Mouse (Mus musculus): ENCODE results near the gene Rpgrip1l. TPM values are rescaled to one million over a fixed set of nuclear protein-coding genes. Genes with fewer than 3 reads are reported as not detected.

Rpgrip1l gene
- polyA plus RNA-seq, 1 experiment from 2014 or later: 14.4 TPM

- Histone ChIP-seq H3K4me1 (no peaks in the 10 kb centered on the region), H3K36me3 (0 out of 2 replicates have a peak, but pooled peaks cover 3% of the 10 kb centered on the region), H3K27me3 (no peaks in the 10 kb centered on the region), H3K4me3 (no peak overlapping the region), H3K9ac (replicated peaks) (no peak overlapping the region), H3K4me2 (replicated peaks) (no peak overlapping the region), H3K27ac (replicated peaks) (0 out of 2 replicates have a peak overlapping the region, but pooled peaks have one; percentile 6), H3K9me3 (no peaks in the 10 kb centered on the region)
- 79% methylated on average over 4 of the region's 4 CpGs for WGBS
- ATAC-seq (ENCODE audit: low FRiP score, low read depth): no peak
These were observed 94.8 kb downstream of the Rpgrip1l start for GRCm38 (mm10) chr8:91218271-91218670.

- Histone ChIP-seq H3K9me3 (no peaks in the 10 kb centered on the region), H3K4me2 (replicated peaks) (no peak overlapping the region), H3K4me3 (no peak overlapping the region), H3K27me3 (no peaks in the 10 kb centered on the region), H3K4me1 (no peaks in the 10 kb centered on the region), H3K27ac (replicated peaks) (no peak overlapping the region), H3K36me3 (0 out of 2 replicates have a peak, but pooled peaks cover 3% of the 10 kb centered on the region), H3K9ac (replicated peaks) (no peak overlapping the region)
- WGBS: 95% methylated on average over 5 of the region's 5 CpGs
- ATAC-seq (ENCODE audit: low FRiP score, low read depth): no peak
These were observed 95.8 kb downstream of the Rpgrip1l start for GRCm38 (mm10) chr8:91217062-91217905.

GRCm38 (mm10) chr8:91214287-91214686 is 98.8 kb downstream of the Rpgrip1l start:
- no peak overlapping the region for H3K9ac ChIP-seq (replicated peaks)
- H3K9me3 ChIP-seq: no peaks in the 10 kb centered on the region
- no peak overlapping the region for H3K4me3 ChIP-seq
- no peak overlapping the region for H3K4me2 ChIP-seq (replicated peaks)
- H3K36me3 ChIP-seq: 0 out of 2 replicates have a peak, but pooled peaks cover 3% of the 10 kb centered on the region
- WGBS: 76% methylated on average over 3 of the region's 3 CpGs
- H3K4me1 ChIP-seq: no peaks in the 10 kb centered on the region
- no peak overlapping the region for H3K27ac ChIP-seq (replicated peaks)
- ATAC-seq (ENCODE audit: low FRiP score, low read depth): no peak
- no peaks in the 10 kb centered on the region for H3K27me3 ChIP-seq

DNA sequence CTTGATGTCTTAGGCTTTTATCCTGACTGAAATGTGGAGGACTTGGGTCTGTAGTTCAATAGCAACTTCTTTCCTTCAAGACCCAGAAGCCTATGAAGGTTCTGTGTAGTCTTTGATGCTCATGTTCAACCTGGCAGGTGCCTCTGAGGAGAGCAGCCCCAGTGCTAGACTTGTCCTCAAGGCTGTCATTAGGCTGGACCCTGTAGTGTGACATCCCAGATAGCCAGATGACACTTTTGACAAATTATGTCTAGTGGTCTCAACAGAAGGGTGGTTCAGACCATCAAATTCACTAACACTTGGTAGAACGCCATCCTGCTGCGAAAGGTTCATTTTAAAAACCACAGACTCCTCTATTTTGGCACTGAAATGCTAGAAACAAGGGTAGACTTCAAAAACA is 100.1 kb downstream of the Rpgrip1l start:
- Histone ChIP-seq H3K27me3 (no peaks in the 10 kb centered on the region), H3K9ac (replicated peaks) (no peak overlapping the region), H3K36me3 (0 out of 2 replicates have a peak, but pooled peaks cover 3% of the 10 kb centered on the region), H3K27ac (replicated peaks) (no peak overlapping the region), H3K4me2 (replicated peaks) (no peak overlapping the region), H3K4me1 (no peaks in the 10 kb centered on the region), H3K4me3 (no peak overlapping the region), H3K9me3 (no peaks in the 10 kb centered on the region)
- no peak for ATAC-seq (ENCODE audit: low FRiP score, low read depth)
- 98% methylated on average over 2 of the region's 2 CpGs for WGBS

DNA sequence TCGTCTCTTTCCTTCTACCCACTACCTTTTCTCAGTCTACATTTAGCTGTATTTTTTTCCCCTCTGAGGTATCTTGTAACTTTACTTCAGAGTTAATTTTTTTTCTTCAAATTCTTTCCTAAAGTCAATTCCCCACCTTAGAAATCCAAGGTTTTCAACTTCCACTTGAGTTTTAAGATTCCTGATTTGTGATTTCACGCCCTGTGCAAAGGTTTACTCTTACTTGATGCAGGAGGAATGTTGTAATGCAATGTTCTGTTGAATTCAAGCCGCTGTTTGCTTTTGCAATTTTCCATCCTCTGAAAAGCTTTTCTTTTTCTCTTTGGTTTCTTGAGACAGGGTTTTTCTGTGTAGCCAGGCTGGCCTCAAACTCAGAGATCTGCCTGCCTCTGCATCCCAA is 103.4 kb downstream of the Rpgrip1l start:
- no peak for ATAC-seq (ENCODE audit: low FRiP score, low read depth)
- WGBS: 90% methylated on average over 3 of the region's 3 CpGs

DNA sequence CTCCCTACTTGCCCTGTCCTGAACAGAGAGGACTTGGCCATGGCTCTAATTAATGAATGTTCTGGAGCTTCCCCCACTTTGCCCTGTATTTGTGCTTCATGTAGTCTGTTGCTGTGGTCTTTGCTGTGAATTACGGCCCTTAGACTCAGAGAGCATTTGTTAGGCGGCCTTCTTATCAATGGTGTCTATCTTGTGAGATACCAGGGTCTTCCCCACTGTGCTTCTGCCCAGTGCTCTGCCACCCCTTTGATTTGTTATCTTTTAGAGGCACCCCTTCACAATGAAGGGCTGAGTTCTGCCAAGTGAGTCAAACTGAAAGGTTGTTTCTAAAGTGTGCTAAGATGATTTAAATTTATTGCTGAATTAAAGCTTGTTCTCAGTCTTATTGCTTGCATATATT is 105.4 kb downstream of the Rpgrip1l start:
- no peak overlapping the region for H3K27ac ChIP-seq (replicated peaks)
- no peak overlapping the region for H3K9ac ChIP-seq (replicated peaks)
- no peak overlapping the region for H3K4me3 ChIP-seq
- no peaks in the 10 kb centered on the region for H3K4me1 ChIP-seq
- WGBS: 78% methylated on average over 2 of the region's 2 CpGs
- H3K27me3 ChIP-seq: no peaks in the 10 kb centered on the region
- no peaks in the 10 kb centered on the region for H3K9me3 ChIP-seq
- no peak for ATAC-seq (ENCODE audit: low FRiP score, low read depth)
- H3K36me3 ChIP-seq: no peaks in the 10 kb centered on the region
- no peak overlapping the region for H3K4me2 ChIP-seq (replicated peaks)

More for the DNA sequence above, 103.4 kb downstream of the Rpgrip1l start:
- H3K4me2 ChIP-seq (replicated peaks): no peak overlapping the region
- no peak overlapping the region for H3K9ac ChIP-seq (replicated peaks)
- no peaks in the 10 kb centered on the region for H3K27me3 ChIP-seq
- H3K4me1 ChIP-seq: no peaks in the 10 kb centered on the region
- H3K36me3 ChIP-seq: no peaks in the 10 kb centered on the region
- no peaks in the 10 kb centered on the region for H3K9me3 ChIP-seq
- H3K4me3 ChIP-seq: no peak overlapping the region
- H3K27ac ChIP-seq (replicated peaks): no peak overlapping the region

GRCm38 (mm10) chr8:91205897-91206296 is 107.2 kb downstream of the Rpgrip1l start:
- Histone ChIP-seq H3K36me3 (no peaks in the 10 kb centered on the region), H3K4me3 (no peak overlapping the region), H3K27ac (replicated peaks) (no peak overlapping the region), H3K9me3 (no peaks in the 10 kb centered on the region), H3K27me3 (no peaks in the 10 kb centered on the region), H3K9ac (replicated peaks) (no peak overlapping the region), H3K4me2 (replicated peaks) (no peak overlapping the region), H3K4me1 (no peaks in the 10 kb centered on the region)
- ATAC-seq (ENCODE audit: low FRiP score, low read depth): no peak
- WGBS: 81% methylated on average over 6 of the region's 6 CpGs

DNA sequence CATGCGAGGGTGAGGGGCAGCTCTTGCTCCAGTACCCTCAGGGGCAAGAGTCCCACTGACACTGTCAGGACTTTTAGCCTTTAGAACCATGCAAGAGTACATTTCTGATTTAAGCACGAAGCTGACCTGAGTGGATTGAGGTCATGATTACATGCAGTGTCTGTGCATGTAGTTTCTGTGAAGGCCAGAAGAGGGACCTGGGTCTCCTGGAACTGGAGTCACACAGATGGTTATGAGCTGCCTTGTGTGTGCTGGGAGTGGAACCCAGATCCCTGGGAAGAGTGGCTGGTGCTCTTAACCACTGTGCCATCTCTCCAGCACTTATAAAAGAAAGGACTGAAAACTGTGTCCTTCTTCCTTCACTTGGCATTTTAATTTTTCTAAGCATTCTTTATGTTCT is 111.9 kb downstream of the Rpgrip1l start:
- WGBS: 82% methylated on average over 2 of the region's 2 CpGs
- no peaks in the 10 kb centered on the region for H3K36me3 ChIP-seq
- H3K9ac ChIP-seq (replicated peaks): no peak overlapping the region
- H3K4me3 ChIP-seq: no peak overlapping the region
- H3K9me3 ChIP-seq: no peaks in the 10 kb centered on the region
- H3K4me1 ChIP-seq: peaks cover 4% of the 10 kb centered on the region; the same call in 1 of the 2 replicates
- ATAC-seq (ENCODE audit: low FRiP score, low read depth): no peak
- no peak overlapping the region for H3K4me2 ChIP-seq (replicated peaks)
- H3K27me3 ChIP-seq: no peaks in the 10 kb centered on the region
- H3K27ac ChIP-seq (replicated peaks): no peak overlapping the region

DNA sequence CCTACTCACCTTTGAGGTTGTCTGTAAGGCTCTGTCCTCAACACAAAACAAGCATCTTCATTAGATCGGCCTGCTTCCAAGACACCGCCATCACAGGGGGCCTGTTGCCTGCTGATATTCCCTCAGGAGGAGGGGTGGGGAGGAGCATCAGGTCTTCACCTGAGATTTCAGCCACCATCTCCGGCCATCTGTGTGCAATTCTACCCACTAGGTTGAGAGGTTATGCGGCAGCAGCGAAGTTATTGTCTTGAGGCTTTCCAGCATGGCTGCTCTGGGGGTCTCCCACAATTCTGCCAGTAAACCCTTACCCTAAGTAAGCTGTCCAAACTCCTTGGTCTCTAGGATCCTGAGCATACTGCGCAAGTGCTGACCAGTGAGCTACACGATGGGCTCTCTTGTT is 113.2 kb downstream of the Rpgrip1l start, which contains the start of gene Aktip:
Gene Aktip (minus strand): TSS at position 101 of the 400 bp plus-strand sequence.
- Histone ChIP-seq H3K4me1 (peaks cover 4% of the 10 kb centered on the region; the same call in 1 of the 2 replicates), H3K9ac (replicated peaks) (no peak within 1 kb of the TSS), H3K27ac (replicated peaks) (no peak within 1 kb of the TSS), H3K4me3 (no peak within 1 kb of the TSS), H3K4me2 (replicated peaks) (no peak within 1 kb of the TSS), H3K9me3 (no peaks in the 10 kb centered on the region), H3K36me3 (no peaks in the 10 kb centered on the region), H3K27me3 (0 out of 2 replicates have a peak, but pooled peaks cover 4% of the 10 kb centered on the region)
- ATAC-seq (ENCODE audit: low FRiP score, low read depth): no peak
- WGBS: 96% methylated on average over 7 of the region's 7 CpGs

- Histone ChIP-seq H3K27me3 (0 out of 2 replicates have a peak, but pooled peaks cover 22% of the 10 kb centered on the region), H3K27ac (replicated peaks) (no peak overlapping the region), H3K9ac (replicated peaks) (no peak overlapping the region), H3K4me1 (peaks cover 4% of the 10 kb centered on the region; the same call in 1 of the 2 replicates), H3K9me3 (no peaks in the 10 kb centered on the region), H3K36me3 (no peaks in the 10 kb centered on the region), H3K4me2 (replicated peaks) (no peak overlapping the region), H3K4me3 (no peak overlapping the region)
- 66% methylated on average over 3 of the region's 3 CpGs for WGBS
- no peak for ATAC-seq (ENCODE audit: low FRiP score, low read depth)
These were observed 115.0 kb downstream of the Rpgrip1l start for GRCm38 (mm10) chr8:91198036-91198435.

GRCm38 (mm10) chr8:91197233-91197632 is 115.8 kb downstream of the Rpgrip1l start:
- H3K9me3 ChIP-seq: no peaks in the 10 kb centered on the region
- H3K9ac ChIP-seq (replicated peaks): no peak overlapping the region
- no peak overlapping the region for H3K27ac ChIP-seq (replicated peaks)
- H3K27me3 ChIP-seq: peaks cover 30% of the 10 kb centered on the region; the same call in 1 of the 2 replicates
- WGBS: 88% methylated on average over 5 of the region's 5 CpGs
- H3K4me1 ChIP-seq: peaks cover 4% of the 10 kb centered on the region; the same call in 1 of the 2 replicates
- no peak for ATAC-seq (ENCODE audit: low FRiP score, low read depth)
- no peak overlapping the region for H3K4me2 ChIP-seq (replicated peaks)
- H3K36me3 ChIP-seq: no peaks in the 10 kb centered on the region
- H3K4me3 ChIP-seq: no peak overlapping the region

DNA sequence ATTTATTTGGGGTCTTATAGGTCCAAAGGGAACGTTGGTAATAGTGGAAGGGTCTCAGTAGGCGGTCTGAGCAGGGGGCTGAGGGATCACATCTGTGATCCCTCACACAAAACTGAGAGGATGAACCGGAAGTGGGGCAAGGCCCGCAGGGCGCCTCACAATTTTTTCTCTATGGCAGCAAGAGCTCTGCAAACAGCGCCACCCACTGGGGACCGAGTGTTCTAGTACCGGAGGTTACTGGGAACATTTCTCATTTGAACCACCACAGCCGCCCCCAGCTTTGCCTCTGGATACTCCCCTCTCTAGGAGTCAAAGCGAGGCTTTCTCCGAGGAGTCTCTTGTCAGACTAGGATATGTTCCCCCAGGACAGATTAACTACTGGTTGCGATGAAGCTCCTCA is 116.4 kb downstream of the Rpgrip1l start:
- H3K4me3 ChIP-seq: no peak overlapping the region
- WGBS: 82% methylated on average over 12 of the region's 12 CpGs
- peaks cover 4% of the 10 kb centered on the region; the same call in 1 of the 2 replicates for H3K4me1 ChIP-seq
- peaks cover 34% of the 10 kb centered on the region; the same call in 1 of the 2 replicates for H3K27me3 ChIP-seq
- no peaks in the 10 kb centered on the region for H3K36me3 ChIP-seq
- ATAC-seq (ENCODE audit: low FRiP score, low read depth): no peak
- no peak overlapping the region for H3K27ac ChIP-seq (replicated peaks)
- H3K9me3 ChIP-seq: no peaks in the 10 kb centered on the region
- no peak overlapping the region for H3K9ac ChIP-seq (replicated peaks)
- H3K4me2 ChIP-seq (replicated peaks): no peak overlapping the region

Data from midbrain, embryonic 12.5 days (tissue).